Mouse (Mus musculus) embryonic fibroblast, embryonic 13.5 days (primary cell): ENCODE results near the gene Chic1.

ENCODE experiments used
- CTCF ChIP-seq: IDR thresholded peaks from 2 replicates; pipeline ENCODE4 v1.5.1; 2011; ENCODE audit warnings: mild to moderate bottlenecking, control low read depth, low read length, moderate library complexity, borderline replicate concordance; ENCODE audit not compliant: insufficient read depth
- POLR2A ChIP-seq: IDR thresholded peaks from 2 replicates; pipeline ENCODE4 v1.6.1; 2011; ENCODE audit warnings: low read depth, mild to moderate bottlenecking, control low read depth, low read length, moderate library complexity

GRCm38 (mm10) chrX:103374250-103374649 is 18.0 kb downstream of the Chic1 start:
- no peak for TF ChIP-seq POLR2A
- peak; percentile 39; the same call in 1 of the 2 replicates for TF ChIP-seq CTCF
